Mouse (Mus musculus) mouse embryonic stem cell (cell line): Measurements from ENCODE around the gene Reps1.

Experiments
- in situ Hi-C, 2 experiments: fragments of 300-500 bp; cut with MboI; formaldehyde crosslinking; loops; 1 replicate in 1 of 2; 3 replicates in 1 of 2; pipeline ENCODE4 v1.14.3; 2019 to 2020; ENCODE audit warnings: low sequenced_read_pairs in 2 of 2, low pct_unique_long_range_greater_than_20kb in 1 of 2, mixed read lengths in 1 of 2; ENCODE audit not compliant: unreplicated experiment in 1 of 2

The Reps1 gene

DNA sequence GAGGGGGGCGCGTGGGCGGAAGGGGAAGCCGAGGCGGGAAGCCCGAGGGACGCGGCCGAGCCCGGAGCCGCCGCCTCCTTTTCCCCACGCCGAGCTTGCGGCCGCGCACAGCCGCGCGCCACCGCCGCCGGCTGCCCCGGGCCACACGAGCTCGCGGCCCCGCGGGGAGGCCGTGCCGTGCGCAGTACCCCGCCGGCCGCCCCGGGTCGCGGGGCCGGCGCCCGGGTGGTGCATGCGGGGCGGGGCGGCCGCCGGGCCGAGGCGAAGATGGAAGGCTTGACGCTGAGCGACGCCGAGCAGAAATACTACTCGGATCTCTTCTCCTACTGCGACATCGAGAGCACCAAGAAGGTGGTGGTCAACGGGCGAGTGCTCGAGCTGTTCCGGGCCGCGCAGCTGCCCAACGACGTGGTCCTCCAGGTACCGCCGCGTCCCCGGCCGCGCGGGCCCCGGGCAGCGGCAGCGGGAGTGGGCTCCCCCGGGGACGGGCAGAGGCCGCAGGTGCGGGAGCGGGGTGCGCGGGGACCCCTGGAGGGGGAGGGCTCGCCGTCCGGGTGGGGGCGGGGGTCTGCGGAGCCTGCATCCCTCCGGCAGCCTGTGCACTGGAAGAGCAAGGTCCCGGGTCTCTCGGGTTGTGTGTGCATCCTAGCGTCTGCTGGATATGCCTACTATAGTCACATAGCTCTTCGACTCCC is at the start of gene Reps1:
Reps1 (plus strand) TSS at position 166 of the 695 bp plus-strand sequence.
- in situ Hi-C loops, result no loop called here

DNA sequence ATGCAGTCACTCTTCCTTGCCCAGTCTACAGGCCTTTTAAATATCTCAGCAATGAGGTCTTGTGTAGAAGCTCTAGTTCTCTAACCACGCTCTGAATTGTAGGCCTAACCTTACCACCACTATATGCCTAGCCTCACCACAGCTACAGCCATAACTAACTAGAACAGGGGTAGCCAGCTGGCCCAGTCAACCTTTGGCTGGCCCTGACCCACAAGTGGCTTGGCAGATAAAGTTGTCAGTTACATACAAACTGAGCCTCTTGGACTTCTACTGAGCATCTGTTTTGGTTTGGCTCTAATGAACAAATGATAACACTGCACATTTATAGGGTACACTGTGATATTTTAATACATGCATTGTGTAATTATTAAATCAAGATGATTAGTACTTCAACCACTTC is 48.9 kb upstream of the Reps1 start:
- in situ Hi-C loops, result no loop called here

DNA sequence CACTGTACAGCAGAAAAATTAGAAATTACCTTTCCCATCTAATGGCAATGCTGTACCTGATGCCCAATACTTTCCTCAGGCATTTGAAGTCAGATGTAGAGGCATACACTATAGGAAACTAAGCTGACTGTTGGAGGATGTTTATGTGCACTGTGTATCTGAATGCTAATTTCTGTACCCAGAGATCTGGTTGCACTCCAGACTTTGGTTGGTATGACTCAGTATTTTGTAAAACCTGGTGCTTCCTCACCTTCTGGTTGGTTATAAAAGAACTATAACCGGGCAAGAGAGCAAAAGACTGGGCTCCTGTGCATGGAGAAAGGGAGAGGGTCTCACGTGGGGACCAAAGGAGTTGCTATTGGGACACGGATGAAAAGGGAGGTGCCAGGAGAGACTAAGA is 48.4 kb upstream of the Reps1 start:
- in situ Hi-C loops, result no loop called here

DNA sequence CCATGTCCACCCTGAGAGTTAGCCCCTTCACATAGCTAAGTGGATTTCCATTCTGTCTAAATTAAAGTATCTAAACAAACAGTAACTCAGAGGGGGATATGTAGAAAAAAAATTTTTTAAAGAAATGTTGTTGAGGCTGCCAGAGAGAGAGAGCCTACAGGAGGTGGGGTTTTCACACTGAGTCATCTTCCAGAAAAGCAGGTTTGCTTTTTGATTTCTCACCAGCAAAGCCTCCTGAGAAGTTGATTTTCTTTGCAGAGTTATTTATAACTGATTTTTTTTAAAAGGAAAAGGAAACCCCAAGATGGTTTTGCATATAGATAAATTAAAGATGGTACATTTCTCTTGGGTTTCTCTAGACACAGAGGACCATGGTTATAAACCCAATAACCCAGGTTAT is 47.5 kb upstream of the Reps1 start:
- in situ Hi-C loops, result no loop called here

DNA sequence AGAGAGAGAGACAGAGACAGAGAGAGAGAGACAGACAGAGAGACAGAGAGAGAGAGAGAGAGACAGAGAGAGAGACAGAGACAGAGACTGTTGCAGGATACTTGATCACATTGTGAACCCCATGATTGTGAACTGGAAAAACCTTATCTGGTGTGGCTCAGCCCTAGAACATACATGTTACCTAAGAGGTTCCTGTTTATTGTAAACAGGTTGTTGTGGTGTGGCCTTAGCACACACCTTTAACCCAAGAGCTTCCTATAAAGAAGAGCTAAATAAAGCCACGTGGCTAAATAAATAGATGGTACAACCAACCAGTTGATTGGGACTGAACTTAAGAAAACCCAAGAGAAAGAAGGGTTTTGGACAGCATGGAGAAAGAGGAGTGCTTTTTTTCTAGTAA is 45.9 kb upstream of the Reps1 start:
- in situ Hi-C loops, result no loop called here

DNA sequence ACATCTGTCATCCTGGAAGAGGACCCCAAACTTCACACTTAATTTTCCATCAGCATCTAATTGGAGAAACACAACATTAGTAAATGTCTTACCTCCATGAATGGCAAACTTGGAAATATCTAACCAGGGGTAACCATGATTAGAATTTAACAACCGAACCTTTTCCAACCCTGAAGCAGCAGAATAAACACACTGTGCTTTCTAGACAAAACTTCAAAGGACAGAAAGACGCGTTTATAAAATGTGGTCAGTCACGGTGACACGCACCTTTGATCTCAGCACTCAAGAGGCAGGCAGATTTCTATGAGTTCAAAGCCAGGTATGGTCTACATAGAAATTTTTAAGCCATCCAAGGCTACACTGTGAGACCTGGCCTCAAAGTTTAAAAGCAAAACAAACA is 43.9 kb upstream of the Reps1 start:
- in situ Hi-C loops, result no loop called here

DNA sequence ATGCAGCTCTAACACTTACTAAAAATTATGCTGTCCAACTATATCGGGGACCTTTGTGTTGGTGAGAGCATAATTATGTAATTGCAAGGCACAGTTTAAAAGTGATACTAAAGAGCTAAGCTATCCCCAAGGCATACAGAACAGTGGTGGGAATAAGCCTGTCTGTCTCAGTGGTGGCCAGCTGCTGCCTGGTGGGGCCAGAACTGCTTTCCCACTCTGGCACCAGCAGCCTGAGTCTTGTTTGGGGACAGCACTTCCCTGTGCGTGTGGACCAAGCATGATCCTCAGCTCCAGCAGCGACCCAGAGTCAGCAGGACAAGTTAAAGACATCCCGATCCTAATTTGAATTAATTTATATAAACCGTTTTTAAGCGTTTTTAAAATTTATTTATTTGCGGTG is 35.2 kb upstream of the Reps1 start:
- in situ Hi-C loops, result no loop called here

DNA sequence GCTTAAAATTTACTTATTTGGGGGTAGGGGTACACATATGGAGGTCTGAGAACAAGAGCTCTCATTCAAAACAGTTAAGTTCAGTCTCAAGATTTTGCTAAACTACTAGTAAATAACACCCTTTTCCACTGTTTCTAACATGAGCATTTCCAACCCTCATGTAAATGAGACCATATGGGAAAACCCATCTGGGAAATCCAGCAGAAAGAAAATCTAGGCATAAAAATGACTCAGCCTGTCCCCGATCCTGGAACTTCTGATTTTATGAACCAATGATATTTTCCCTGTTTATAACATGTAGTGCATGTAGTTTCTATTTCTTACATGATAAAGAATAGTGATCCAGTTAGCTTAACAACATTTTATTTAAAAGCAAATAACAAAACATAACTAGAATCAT is 34.8 kb upstream of the Reps1 start:
- in situ Hi-C loops, result no loop called here

DNA sequence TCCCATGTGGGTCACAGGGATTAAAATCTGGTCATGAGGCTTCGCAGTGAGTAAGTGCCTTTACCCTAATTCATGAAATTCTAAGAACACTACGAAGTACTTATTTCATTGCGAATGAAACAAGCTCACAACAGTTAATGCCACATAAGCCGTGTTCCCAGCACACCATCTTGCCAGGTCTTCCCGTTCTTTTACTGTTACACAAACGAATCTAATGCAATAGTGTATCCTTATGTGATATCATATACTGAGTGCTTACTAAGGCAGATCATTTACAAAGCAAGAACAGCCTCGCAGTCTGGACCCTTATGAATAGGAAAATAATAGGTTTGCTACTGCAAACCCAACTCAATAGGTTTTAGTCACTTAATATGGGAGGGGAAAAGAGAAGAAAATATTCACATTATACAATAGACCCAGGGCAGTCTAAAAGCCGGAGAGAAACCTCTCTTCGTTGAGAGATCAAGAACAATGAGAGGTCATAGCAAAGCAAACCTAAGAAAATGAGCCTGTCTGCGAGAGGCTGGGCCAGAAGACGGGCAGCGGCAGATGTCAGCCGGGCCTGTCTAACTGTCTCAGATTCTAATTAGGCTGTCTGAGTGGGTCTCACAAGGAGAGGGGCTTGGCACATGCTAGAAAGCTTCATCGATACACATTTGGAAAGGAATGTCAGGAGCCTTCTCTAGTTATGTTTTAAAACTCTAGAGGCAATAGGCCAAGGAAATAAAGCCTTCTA is 33.9 kb upstream of the Reps1 start:
- in situ Hi-C loops, result no loop called here

DNA sequence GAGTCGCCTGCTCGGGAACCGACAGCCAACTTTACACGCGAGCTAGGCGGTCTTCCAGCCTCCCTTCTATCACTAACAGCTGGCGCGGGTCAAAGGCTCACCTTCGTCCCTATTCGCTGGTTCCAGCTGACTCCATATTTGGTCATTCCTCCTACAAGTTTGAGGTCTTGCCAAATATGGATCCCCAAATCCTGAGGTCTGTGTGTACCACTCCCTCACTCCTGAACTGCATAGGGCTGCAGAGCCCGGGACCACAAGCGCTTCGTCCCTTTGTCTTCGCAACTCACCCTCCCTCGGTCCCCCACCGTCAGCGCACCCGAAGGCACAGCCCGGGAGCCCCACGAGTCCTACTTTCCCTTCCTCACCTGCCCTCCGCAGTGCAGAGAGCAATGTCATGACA is 33.3 kb upstream of the Reps1 start:
- in situ Hi-C loops, result no loop called here

DNA sequence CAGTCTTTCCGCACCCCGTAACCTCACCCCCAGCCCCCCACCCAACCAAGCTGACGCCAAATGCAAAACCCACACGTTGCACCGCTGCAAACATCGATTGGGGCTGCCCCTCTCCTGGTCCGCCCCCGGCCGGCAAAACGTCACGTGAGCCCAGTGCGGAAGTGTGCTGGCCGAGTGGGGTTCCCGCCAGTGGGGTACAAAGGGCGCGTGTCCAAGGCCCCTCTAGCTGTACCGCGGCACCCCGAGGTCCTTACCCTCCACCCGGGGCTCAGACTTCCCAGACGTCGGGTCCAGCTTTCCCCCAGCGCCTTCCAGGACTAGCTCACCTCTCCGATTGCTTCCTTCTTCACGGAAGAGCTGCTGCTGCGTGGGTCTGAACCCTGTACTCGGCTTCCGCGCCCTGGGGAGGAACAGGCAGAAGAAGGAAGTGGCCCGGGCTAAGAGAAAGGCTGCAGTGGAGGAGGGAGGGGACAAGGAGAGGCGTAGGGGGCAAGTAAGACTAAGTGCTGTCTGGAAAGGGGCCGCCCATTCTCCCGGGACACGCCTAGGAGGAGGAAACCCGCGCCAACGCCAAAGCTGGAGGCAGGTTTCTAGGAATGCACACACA is 32.8 kb upstream of the Reps1 start, which contains the start of gene Abracl:
Abracl (minus strand) TSS at position 548 of the 607 bp plus-strand sequence.
- in situ Hi-C loops, result no loop called here

DNA sequence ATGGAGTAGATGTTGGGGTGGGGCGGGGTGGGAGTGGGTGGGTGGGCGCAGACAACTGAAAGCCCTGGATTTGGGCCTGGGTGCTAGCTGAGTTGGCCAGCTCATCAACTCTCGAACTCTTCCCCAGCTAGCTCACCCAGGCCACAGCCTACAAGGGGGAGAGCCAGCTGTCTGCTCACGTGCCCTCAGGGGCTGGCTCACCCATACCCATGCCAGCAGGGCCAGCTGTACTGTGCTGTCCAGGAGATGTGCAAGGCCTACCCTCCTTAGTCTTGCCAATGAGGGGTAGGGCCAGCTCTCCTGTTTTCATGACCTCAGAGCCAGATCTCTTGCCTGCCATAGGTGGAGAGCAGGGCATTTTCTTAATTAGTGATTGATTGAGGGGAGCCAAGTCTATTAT is 21.3 kb upstream of the Reps1 start:
- in situ Hi-C loops, result no loop called here

DNA sequence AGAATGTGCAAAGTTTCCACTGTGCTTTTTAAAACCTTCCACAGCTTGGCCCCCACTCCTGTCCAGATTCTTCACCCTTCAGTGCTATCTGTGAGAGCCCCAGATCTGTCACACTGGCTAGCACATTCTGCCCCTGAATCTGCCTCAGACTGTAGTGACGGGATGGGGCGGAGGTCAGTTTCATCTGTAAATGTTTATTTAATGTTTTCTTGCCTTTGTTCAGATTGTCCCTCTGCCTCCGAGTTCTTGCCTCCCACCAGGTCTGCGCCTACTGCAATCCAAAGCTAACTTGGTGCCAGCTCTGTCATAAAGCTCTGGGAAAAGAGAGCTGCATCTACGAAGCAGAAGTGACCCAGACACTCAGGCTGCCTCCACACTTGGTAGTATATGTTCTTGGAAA is 18.8 kb upstream of the Reps1 start:
- in situ Hi-C loops, result no loop called here

DNA sequence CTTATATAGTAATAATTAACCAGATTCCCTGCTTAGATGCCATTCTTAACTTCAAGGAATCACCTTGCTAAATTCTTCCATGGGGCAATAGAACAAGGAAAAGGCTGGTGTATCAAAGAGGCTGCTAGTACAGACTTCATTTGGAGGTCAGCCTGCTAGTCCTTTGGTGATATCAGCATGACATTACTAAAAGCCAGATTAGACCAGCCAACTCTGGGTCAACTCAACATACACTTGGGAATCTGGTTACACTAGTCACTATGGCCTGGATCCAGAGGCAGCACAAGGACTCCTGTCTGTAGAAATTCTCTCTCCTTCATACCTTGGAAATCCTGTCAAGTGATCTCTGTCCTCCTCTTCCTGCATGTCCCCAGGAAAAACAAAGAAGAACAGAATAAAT is 9.3 kb upstream of the Reps1 start:
- in situ Hi-C loops, result no loop called here

DNA sequence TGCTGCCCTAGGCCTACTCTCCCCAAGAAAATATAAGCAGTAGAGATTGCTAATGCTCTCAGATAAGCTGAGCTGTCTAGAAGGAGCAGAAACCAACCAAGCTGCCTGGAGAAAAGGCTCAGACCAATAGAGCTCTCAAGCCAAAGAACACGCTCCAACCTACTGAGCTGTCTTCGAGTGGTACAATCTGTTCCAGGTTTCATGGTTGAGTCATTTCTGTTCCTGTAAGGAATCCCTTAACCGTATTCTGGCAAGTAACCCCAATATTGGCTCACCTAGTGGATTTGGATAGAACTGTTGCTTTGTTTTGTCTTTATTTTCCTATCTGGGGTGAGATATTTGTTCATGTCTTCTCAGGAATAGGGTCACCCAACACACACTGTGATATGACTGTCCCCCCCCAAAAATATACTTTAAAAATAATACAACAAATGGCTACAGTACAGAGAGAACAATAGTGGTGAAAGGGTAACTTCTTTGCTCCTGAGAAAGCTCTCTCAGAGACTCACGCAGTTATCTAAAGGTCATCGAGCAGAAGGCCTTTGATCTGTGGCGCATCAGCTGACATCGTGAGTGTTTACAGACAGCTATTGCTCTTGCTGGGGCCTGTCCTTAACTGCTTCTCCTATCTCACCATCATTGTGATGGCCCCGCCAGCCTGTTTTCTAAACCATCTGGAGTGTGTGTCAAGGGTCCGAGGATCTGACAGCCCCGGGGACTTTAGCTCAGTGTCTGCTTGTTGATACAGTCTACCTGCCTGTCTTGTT is 8.1 kb upstream of the Reps1 start:
- in situ Hi-C loops, result no loop called here

DNA sequence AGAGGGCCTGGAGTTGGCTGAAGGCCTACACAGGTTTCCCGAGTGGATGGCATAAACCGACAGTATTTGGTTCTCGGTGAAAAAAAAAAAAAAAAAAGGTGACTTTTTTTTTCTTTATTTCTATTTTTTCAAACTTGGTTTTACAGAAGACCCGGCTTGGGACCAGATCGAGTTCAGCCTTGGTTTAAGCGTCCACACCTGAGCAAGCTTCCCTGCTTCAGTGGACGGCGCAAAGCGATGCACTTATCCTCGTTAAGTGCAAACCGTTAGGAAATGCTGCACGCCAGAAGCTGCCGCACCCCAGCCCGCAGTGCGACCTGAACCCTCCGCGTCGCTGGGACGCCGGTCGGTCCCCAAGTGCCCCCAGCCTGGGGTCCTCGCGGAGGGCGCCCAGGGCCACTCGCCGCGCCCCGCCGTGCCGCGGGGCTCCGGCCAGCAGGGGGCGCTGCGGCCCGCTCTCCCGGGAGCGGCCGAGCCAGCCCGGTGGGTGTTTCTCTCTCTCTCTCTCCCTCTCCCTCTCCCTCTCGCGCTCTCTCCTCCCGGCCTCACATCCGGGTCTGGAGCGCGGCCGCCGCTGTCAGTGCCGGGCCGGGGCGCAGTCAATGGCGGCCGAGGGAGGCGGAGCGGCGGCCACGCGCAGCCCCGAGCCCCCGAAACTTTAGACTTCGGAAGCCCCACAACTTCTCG is 509 bp upstream of the Reps1 start:
- in situ Hi-C loops, result no loop called here

DNA sequence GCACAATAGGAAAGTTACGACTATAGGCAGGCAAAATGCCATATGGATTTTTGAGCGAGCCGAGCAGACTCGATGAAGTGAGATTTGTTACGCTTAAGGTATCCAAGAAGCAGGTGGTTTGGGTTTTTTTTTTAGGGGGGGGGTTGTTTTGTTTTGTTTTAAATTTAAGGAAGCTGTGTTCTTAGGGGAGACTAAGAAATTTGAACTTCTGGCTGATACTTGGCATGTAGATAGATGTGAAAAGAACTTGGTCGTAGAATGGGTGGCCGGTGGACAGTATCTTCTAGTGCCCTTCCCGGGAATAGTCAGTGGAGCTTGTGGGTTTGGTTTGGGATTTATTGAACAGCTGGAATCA is 707 bp downstream of the Reps1 start:
- in situ Hi-C loops, result no loop called here

DNA sequence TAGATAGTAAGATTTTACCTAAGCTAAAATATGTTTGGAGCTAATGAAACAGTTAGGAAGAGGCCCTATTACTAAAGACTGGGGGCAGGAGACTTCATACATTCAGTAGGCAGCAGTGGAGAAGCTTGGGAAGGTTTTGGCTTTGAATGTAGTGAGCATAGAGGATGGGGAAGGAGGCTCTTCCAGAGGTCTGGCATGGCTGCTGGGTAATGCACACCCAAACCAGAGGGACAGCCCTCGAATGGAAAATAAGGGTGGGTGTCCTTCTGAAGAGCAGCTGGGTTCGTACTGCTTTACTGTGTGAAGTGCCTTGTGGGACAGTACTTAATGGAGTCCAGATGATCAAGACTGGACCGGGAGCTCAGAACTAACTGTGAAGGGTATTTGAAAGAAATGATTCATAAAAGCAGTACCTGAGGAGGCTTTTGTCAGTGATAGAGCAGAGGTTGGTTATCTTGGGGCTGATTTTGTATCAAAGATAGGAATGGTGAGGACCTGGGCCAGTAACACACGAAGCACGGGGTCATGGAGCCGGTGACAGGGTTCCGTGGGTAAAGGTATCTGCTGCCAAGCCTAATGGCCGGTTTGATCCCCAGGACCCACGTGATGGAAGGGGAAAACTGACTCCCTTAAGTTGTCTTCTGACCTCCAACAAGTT is 3.1 kb downstream of the Reps1 start:
- in situ Hi-C loops, result no loop called here
